Mouse (Mus musculus): ENCODE data around the gene Rcbtb2. TPM values are rescaled to one million over a fixed set of nuclear protein-coding genes. Genes with fewer than 3 reads are reported as not detected.
A peak's percentile ranks its signal among the peaks of the same experiment; 100 is the strongest.

The Rcbtb2 gene
- polyA plus RNA-seq, 1 experiment, result 14.4 TPM

DNA sequence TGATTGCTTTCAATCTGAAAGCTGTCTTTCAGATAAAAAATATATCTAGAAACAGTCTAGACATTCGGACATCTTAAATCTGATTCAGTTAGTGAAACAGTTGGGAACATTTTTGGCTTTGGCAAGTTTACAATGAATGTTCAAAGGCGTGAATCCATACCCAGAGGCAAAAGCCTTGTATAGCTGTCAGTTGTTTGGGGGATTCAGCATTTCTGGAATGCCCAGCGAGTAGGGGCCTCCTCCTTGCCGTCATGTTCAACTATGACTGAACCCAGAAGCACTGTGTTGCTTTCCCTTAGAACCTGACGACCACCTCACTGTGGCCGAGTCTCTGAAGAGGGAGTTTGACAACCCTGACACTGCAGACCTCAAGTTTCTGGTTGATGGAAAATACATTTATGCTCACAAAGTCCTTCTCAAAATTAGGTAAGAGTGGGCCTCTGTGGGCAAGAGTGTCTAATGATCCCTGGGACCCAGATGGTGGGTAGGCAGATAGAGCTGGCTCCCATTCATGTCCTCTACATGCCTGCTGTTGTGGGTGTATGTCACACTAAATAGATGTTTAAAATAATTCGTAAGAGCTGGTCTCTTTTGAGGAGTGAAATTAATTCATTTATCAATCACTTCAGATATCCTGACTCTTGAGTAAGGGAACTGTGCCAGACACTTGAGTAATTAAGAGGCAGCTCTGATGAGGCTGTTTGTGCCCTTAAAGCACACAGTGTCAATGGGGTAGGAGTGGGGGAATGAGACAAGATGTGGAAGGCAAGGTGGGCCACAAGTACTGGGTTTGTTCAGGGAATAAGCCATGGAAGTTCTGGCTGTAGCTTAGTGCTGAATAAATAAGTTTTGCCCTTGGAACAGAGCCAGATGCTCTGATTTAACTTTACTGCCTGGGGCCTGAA lies 51.5 kb downstream of the Rcbtb2 start:
- 91% methylated on average over 7 of the region's 7 CpGs for WGBS
- no peak for DNase-seq (ENCODE audit: low read depth in 1 of 2, low spot score in 2 of 2)

DNA sequence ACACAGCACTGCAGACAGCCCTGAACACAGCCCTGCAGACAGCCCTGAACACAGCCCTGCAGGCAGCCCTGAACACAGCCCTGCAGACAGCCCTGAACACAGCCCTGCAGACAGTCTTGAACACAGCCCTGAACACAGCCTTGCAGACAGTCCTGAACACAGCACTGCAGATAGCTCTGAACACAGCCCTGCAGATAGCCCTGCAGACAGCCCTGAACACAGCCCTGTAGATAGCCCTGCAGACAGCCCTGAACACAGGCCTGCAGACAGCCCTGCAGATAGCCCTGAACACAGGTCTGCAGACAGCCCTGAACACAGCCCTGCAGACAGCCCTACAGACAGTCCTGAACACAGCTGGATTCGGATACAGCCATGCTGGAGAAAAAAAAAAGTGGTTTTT lies 52.2 kb downstream of the Rcbtb2 start:
- H3K27me3 ChIP-seq (ENCODE audit: control insufficient read depth, insufficient read depth, low read length), result no peaks in the 10 kb centered on the region
- H3K4me1 ChIP-seq (ENCODE audit: control insufficient read depth, insufficient read depth, insufficient read length), result 0 out of 2 replicates have a peak, but pooled peaks cover 2% of the 10 kb centered on the region
- H3K27ac ChIP-seq (ENCODE audit: insufficient read depth, low read length), result no peak overlapping the region
- no peak for DNase-seq (ENCODE audit: low read depth in 1 of 2, low spot score in 2 of 2)
- H3K4me3 ChIP-seq (ENCODE audit: extremely low read depth, insufficient read depth, insufficient read length), result no peak overlapping the region
- WGBS, result 83% methylated on average over 1 of the region's 1 CpGs
- no peak for TF ChIP-seq POLR2A (IDR thresholded peaks at IDR 0.05; ENCODE audit: low read depth, low read length)
- TF ChIP-seq CTCF (IDR thresholded peaks at IDR 0.05; ENCODE audit: extremely low read depth, insufficient read depth, insufficient read length, insufficient replicate concordance), result no peak
- peaks cover 6% of the 10 kb centered on the region; the same call in 1 of the 2 replicates for H3K36me3 ChIP-seq (ENCODE audit: control insufficient read depth, insufficient read depth, low read length)

More for the DNA sequence above, 51.5 kb downstream of the Rcbtb2 start:
- Histone ChIP-seq H3K36me3 (ENCODE audit: control insufficient read depth, insufficient read depth, low read length) (peaks cover 6% of the 10 kb centered on the region; the same call in 1 of the 2 replicates), H3K27me3 (ENCODE audit: control insufficient read depth, insufficient read depth, low read length) (no peaks in the 10 kb centered on the region), H3K4me1 (ENCODE audit: control insufficient read depth, insufficient read depth, insufficient read length) (0 out of 2 replicates have a peak, but pooled peaks cover 2% of the 10 kb centered on the region), H3K4me3 (ENCODE audit: extremely low read depth, insufficient read depth, insufficient read length) (no peak overlapping the region), H3K27ac (ENCODE audit: insufficient read depth, low read length) (no peak overlapping the region)
- TF ChIP-seq CTCF (IDR thresholded peaks at IDR 0.05; ENCODE audit: extremely low read depth, insufficient read depth, insufficient read length, insufficient replicate concordance) (no peak), POLR2A (IDR thresholded peaks at IDR 0.05; ENCODE audit: low read depth, low read length) (no peak)

DNA sequence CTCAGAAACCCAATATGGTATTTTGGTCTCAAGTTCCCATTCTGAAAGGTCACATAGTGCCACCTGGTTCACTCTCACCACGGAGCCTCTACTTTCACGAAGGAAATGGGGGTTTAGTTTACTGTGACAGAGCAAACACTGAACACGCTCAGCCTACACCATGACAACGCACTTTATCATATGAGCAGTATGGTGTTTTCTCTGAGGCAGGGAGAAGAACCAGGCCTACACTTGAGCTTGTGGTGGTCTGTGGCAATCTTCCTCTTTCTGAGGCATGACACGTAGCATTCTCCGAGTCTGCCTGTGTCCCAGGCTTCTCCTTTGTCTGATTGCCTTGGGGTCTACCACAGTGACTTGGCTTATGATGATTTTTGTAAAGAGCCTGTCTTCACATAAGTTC lies 53.0 kb downstream of the Rcbtb2 start:
- Histone ChIP-seq H3K27me3 (ENCODE audit: control insufficient read depth, insufficient read depth, low read length) (no peaks in the 10 kb centered on the region), H3K27ac (ENCODE audit: insufficient read depth, low read length) (no peak overlapping the region), H3K4me3 (ENCODE audit: extremely low read depth, insufficient read depth, insufficient read length) (no peak overlapping the region), H3K36me3 (ENCODE audit: control insufficient read depth, insufficient read depth, low read length) (peaks cover 6% of the 10 kb centered on the region; the same call in 1 of the 2 replicates), H3K4me1 (ENCODE audit: control insufficient read depth, insufficient read depth, insufficient read length) (peaks cover 5% of the 10 kb centered on the region; the same call in 1 of the 2 replicates)
- peak in 1 of 2 experiments; percentile 22 for DNase-seq (ENCODE audit: low read depth in 1 of 2, low spot score in 2 of 2)
- 27% methylated on average over 6 of the region's 6 CpGs for WGBS
- no peak for TF ChIP-seq POLR2A (IDR thresholded peaks at IDR 0.05; ENCODE audit: low read depth, low read length)
- no peak for TF ChIP-seq CTCF (IDR thresholded peaks at IDR 0.05; ENCODE audit: extremely low read depth, insufficient read depth, insufficient read length, insufficient replicate concordance)

DNA sequence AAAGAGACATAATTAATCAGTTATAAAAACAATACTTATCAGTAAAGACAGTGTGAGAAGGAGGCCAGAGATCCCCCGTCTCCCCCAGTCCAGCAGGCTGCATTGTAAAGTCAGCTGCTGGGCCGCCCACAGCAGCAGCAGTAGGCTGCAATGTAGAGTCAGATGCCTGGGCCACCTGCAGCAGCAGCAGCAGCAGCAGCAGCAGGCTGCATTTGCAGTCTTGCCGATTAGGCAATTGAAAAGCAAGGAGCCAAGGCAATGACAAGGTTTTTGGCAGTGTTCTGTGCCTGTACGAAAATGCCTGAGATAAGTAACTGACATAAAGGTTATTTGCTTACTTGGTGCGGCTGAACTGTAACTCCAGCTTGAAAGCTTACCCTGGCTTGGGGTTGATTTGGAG lies 53.4 kb downstream of the Rcbtb2 start:
- no peak overlapping the region for H3K4me3 ChIP-seq (ENCODE audit: extremely low read depth, insufficient read depth, insufficient read length)
- no peaks in the 10 kb centered on the region for H3K27me3 ChIP-seq (ENCODE audit: control insufficient read depth, insufficient read depth, low read length)
- peaks cover 5% of the 10 kb centered on the region; the same call in 1 of the 2 replicates for H3K4me1 ChIP-seq (ENCODE audit: control insufficient read depth, insufficient read depth, insufficient read length)
- no peak for TF ChIP-seq CTCF (IDR thresholded peaks at IDR 0.05; ENCODE audit: extremely low read depth, insufficient read depth, insufficient read length, insufficient replicate concordance)
- TF ChIP-seq POLR2A (IDR thresholded peaks at IDR 0.05; ENCODE audit: low read depth, low read length), result no peak
- 75% methylated on average over 5 of the region's 5 CpGs for WGBS
- H3K36me3 ChIP-seq (ENCODE audit: control insufficient read depth, insufficient read depth, low read length), result peaks cover 6% of the 10 kb centered on the region; the same call in 1 of the 2 replicates
- H3K27ac ChIP-seq (ENCODE audit: insufficient read depth, low read length), result no peak overlapping the region
- DNase-seq (ENCODE audit: low read depth in 1 of 2, low spot score in 2 of 2), result no peak

DNA sequence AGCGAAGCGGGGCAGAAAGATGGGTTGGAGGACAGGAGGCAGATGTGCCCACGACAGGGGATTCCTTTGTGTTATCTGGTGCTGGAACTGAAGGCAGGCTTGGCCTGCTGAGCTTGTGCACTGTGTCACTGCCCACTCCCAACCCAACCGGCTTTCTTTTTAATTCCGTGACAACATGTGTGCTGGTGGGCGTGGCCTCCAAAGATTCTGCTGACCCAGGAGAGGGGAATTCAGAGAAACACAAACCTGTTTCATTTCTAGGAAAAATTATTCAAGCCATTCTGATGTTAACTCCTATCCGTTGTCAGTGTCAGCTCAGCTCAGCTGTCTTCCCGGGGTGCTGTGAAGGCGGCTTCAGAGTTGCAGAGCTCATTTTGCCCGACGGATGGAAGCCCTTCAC lies 55.1 kb downstream of the Rcbtb2 start:
- Histone ChIP-seq H3K27ac (ENCODE audit: insufficient read depth, low read length) (no peak overlapping the region), H3K4me3 (ENCODE audit: extremely low read depth, insufficient read depth, insufficient read length) (no peak overlapping the region), H3K36me3 (ENCODE audit: control insufficient read depth, insufficient read depth, low read length) (peaks cover 6% of the 10 kb centered on the region; the same call in 1 of the 2 replicates), H3K4me1 (ENCODE audit: control insufficient read depth, insufficient read depth, insufficient read length) (peaks cover 5% of the 10 kb centered on the region; the same call in 1 of the 2 replicates), H3K27me3 (ENCODE audit: control insufficient read depth, insufficient read depth, low read length) (no peaks in the 10 kb centered on the region)
- TF ChIP-seq CTCF (IDR thresholded peaks at IDR 0.05; ENCODE audit: extremely low read depth, insufficient read depth, insufficient read length, insufficient replicate concordance) (no peak), POLR2A (IDR thresholded peaks at IDR 0.05; ENCODE audit: low read depth, low read length) (no peak)
- 88% methylated on average over 11 of the region's 11 CpGs for WGBS
- no peak for DNase-seq (ENCODE audit: low read depth in 1 of 2, low spot score in 2 of 2)

DNA sequence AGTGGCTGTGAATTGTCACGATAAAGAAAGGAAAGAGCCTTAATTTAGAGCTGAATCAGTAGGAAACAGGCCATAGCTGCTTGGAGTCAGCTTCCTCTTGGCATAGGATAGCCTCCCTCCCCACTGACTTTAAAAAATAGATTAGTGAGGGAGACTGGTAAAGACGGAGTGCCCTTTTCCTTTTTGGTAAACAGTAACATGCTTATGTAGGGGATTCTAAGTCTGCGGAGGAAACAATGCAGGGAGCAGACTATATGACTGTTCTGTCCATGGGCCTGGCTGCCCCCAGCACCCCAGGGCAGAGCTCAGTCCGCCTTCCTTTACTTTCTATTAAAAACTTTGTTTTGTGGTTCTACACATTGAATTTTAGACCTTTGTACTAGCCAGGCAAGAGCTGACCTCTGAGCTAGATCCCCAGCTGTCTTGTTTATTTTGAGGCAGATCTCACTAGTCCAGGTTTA lies 56.4 kb downstream of the Rcbtb2 start:
- 62% methylated on average over 4 of the region's 4 CpGs for WGBS
- H3K27ac ChIP-seq (ENCODE audit: insufficient read depth, low read length), result no peak overlapping the region

More for the DNA sequence above, 56.4 kb downstream of the Rcbtb2 start:
- Histone ChIP-seq H3K4me1 (ENCODE audit: control insufficient read depth, insufficient read depth, insufficient read length) (peaks cover 5% of the 10 kb centered on the region; the same call in 1 of the 2 replicates), H3K4me3 (ENCODE audit: extremely low read depth, insufficient read depth, insufficient read length) (no peak overlapping the region), H3K27me3 (ENCODE audit: control insufficient read depth, insufficient read depth, low read length) (no peaks in the 10 kb centered on the region), H3K36me3 (ENCODE audit: control insufficient read depth, insufficient read depth, low read length) (peaks cover 6% of the 10 kb centered on the region; the same call in 1 of the 2 replicates)
- DNase-seq (ENCODE audit: low read depth in 1 of 2, low spot score in 2 of 2), result no peak
- TF ChIP-seq CTCF (IDR thresholded peaks at IDR 0.05; ENCODE audit: extremely low read depth, insufficient read depth, insufficient read length, insufficient replicate concordance), result no peak
- no peak for TF ChIP-seq POLR2A (IDR thresholded peaks at IDR 0.05; ENCODE audit: low read depth, low read length)
